Mouse (Mus musculus): Measurements from ENCODE around the gene Ppard.

Ppard gene

GRCm38 (mm10) chr17:28254804-28255203, 22.3 kb downstream of the Ppard start:
- in situ Hi-C loops (cut with MseI, MboI): no loop called here

DNA sequence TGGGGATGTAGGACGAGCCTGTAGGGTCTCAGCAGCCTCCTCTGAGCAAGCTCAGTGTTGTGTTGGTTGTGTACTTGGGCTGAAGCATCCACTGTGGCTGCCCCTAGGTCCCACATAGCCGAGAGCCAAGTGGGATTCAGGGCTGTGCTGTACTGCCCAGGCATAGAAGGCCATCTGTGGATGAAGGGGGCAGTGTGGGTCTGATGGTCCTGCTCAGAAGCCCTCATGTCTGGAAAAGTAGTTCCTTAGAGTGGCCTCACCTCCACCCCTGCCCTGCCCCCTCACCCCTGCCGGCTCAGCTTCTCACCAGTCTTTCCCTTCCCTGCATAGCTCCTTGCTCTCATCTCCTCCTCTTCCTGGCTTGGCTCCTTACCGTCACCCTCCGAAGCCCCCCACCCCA, 23.2 kb downstream of the Ppard start:
- in situ Hi-C loops (cut with MseI, MboI): no loop called here

DNA sequence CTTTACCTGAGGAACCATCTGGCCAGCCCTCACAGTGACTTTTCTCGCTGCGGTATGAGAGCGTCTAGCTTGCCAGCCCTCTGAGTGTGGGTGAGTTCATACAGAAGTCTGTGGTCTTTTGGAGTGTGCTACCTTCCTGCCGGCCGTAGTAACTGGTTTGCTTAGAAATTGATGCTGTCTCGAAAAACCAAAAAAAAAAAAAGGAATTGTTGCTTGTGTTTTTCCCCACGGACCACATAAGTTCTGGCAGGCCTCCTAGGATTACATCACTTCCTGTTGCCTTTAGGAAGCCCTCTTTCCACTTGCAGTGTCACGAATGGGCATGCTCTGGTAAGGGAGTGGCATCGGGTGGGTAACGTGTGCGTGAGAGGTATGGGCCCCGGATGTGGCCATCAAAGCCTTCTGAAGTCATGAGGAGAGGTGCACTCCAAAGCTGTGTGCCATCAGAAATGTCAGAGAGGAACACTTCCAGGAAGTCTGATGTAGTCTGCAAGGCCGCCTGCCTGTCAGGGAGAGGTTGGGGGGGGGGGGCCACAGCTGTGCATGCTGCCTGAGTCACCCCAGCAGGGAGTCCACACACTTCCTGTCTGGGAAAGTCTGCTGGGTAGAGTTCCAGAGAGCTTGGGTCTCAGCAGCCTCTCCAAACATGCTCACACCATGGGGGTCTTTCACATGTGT, 24.3 kb downstream of the Ppard start:
- in situ Hi-C loops (cut with MseI, MboI): no loop called here

DNA sequence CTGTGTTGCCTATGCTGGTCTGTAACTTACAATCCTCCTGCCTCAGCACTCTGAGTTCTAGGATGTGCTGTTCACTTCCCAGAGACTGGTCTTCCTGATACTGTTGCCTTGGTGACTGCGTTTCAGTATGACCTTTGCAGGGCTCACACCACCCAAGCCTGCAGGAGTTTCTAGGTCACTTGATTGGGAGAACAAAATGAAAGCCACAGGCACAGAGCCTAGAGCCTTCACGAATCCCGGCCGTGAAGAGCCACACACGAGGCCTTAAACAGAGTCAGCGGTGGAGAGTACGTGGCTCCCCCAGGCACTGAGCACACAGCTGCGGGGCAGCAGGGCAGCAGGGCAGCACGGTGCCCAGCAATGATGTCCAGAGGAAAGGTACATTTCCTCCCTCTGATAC, 25.8 kb downstream of the Ppard start:
- in situ Hi-C loops (cut with MseI, MboI): no loop called here

DNA sequence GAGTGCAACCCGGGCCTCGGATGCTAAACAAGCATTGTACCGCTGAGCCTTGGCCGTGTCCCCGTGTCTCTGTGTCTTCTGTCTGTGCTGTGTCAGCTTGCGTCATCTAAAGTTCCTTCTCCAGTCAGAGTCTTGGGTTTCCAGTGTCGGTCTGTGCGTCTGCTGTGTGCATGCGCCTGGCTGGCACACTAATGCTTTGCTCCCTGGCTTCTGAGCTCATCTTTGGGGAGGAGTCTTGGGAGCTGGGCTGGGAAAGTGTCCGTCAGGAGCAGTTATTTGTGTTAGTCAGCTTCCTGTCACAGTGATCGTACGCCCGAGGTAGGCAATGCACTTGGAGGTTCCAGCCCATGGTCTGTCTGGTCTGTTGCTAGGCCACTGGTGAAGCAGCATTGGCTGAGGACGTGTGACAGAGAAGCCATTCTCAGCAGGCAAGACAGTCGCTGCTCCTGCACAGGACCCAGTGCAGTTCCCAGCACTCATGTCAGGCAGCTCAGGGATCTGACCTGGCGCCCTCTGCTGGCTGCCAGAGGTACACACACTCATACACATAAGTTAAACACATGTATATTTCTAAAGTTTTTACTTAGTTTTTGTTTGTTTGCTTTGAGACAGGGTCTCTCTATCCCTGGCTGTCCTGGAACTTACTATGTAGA, 27.5 kb downstream of the Ppard start:
- in situ Hi-C loops (cut with MseI, MboI): loop anchor here in 1 of 2 experiments (5.0 kb wide), 1 partner anchor 33 kb away; no protein-coding TSS in a partner anchor

DNA sequence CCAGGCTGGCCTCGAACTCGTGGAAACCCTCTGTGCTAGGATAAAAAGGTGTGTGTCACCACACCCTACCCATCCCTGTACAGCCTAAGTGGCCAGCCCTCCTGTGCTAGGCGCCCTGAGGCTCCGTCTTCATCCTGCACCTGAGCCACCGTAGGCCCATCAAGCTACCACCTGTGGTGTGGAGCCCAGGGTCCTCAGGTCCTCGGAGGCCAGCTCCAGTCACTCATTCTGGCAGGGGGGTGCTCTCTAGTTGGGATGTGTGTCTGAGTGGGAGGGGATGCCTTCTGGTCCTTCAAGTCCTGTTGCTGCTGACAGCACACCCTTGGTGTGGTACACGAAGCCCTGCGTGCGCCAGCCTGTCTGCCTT, 28.0 kb downstream of the Ppard start:
- in situ Hi-C loops (cut with MseI, MboI): loop anchor here in 1 of 2 experiments (5.0 kb wide), 1 partner anchor 33 kb away; no protein-coding TSS in a partner anchor

- in situ Hi-C loops (cut with MseI, MboI): loop anchor here in 1 of 2 experiments (5.0 kb wide), 1 partner anchor 34 kb away; no protein-coding TSS in a partner anchor
These were observed 29.3 kb downstream of the Ppard start for GRCm38 (mm10) chr17:28261795-28262194.

GRCm38 (mm10) chr17:28263181-28263894, 30.8 kb downstream of the Ppard start:
- in situ Hi-C loops (cut with MseI, MboI): loop anchor here in 1 of 2 experiments (5.0 kb wide), 1 partner anchor 36 kb away; no protein-coding TSS in a partner anchor

DNA sequence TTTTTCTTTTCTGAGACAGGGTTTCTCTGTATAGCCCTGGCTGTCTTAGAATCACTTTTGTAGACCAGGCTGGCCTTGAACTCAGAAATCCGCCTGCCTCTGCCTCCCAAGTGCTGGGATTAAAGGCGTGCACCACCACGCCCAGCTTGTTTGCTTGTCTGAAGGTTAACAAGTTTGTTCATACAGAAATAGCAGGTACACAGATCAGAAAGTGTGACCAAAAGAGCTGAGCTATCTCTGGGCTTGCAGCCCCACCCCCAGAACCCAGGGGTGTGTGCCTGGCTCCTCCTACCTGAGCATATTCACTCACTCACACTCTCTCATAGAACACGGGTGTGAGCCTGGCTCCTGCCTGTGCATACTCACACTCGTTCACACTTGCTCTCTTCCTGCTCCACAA, 34.8 kb downstream of the Ppard start:
- in situ Hi-C loops (cut with MseI, MboI): no loop called here

DNA sequence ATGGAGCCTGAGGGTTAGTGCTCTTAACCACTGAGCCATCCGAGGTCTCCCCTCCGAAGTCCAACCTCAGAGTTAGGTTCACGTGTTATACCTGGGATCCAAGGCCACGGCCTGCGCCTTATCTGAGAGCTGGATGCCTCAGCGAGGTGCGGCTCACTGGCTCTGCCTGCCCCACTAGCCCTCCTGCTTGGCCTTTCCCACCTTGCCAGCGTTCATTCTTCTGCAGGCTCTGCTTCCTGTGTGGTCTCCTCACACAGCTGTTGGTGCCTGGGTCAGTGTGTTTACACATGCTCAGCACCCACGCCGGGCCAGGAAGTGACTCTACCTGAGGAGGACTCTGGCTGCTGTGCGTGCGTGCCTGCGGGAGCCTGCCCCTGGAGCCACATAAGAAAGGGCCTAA, 37.7 kb downstream of the Ppard start:
- in situ Hi-C loops (cut with MseI, MboI): no loop called here

GRCm38 (mm10) chr17:28271537-28272266, 39.2 kb downstream of the Ppard start:
- in situ Hi-C loops (cut with MseI, MboI): no loop called here

- in situ Hi-C loops (cut with MseI, MboI): no loop called here
These were observed 39.8 kb downstream of the Ppard start for GRCm38 (mm10) chr17:28272281-28272680.

GRCm38 (mm10) chr17:28272837-28273236, 40.3 kb downstream of the Ppard start:
- in situ Hi-C loops (cut with MseI, MboI): no loop called here

DNA sequence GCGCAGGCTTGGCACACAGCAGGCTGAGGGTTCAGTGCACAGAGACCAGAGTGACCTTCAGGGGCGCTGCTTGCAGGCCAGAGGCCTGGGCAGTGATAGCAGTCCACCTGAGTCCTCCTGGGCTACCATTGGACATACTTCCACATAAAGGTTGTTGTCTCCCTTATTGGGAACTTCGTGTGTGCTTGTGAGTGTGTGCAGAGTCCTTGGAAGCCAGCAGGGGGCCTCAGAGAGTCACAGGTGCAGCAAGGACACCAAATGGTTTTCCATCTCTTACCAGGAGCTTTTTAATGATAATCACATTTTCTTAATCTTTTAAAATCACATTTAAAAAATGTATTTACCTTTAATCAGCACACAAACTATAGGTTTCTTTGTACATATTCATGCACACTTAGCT, 42.2 kb downstream of the Ppard start:
- in situ Hi-C loops (cut with MseI, MboI): no loop called here

DNA sequence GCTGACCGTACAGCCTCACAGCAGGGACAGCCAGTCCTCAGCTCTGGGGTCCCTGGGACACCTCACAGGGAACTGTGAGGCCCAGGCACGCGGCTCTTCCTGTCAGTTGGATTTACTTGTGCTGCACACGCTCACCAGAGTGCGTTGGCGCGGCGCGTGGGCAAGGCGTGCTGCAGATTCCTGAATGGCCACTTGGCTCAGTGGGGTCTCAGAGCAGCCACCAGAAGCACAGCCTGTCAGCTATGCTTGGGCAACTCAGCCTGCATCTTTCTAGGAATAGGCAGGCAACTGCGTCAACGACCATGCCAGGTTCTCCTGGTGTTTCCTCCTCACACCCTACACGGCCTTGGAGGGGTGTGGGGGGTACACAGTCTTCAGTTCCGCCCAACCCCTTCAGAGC, 44.7 kb downstream of the Ppard start:
- in situ Hi-C loops (cut with MseI, MboI): no loop called here

DNA sequence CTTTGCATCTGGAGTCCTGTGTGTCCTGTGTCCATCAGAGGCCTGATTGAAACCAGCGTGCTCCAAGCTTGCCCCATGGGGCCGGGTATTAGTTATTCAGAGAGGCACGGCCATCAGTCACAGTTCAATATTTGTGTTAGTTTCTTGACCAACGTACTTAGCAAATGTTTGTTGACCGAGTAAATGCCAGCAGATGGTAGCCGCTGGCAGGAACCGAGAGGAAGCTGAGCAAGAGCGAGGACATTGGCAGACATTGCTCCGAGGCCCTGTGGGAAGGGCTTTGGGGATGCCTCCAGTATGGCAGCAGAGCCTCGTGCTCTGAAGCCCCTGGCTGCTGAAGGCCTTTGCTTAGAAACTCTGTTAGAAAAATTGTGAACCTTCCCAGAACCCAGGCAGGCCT, 45.2 kb downstream of the Ppard start:
- in situ Hi-C loops (cut with MseI, MboI): no loop called here

GRCm38 (mm10) chr17:28278156-28278555, 45.7 kb downstream of the Ppard start:
- in situ Hi-C loops (cut with MseI, MboI): no loop called here

DNA sequence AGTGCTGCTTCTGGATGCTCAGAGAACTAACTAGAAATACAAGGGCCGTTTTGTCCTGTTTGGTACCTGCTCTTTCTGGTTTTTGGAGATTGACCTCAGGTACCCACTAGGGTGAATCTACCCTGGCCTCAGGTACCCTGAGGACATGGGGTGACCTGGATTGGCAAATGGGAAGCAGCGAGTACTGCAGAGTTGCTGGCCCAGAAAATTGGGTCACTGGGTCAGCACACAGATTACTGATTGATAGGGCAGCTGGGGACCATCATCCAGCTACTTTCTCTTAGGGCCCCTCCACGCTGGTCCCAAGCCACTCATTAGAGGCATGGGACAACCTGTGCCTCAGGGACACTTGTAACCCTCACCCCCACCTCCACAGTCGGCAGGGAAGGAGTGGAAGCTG, 46.7 kb downstream of the Ppard start:
- in situ Hi-C loops (cut with MseI, MboI): no loop called here

DNA sequence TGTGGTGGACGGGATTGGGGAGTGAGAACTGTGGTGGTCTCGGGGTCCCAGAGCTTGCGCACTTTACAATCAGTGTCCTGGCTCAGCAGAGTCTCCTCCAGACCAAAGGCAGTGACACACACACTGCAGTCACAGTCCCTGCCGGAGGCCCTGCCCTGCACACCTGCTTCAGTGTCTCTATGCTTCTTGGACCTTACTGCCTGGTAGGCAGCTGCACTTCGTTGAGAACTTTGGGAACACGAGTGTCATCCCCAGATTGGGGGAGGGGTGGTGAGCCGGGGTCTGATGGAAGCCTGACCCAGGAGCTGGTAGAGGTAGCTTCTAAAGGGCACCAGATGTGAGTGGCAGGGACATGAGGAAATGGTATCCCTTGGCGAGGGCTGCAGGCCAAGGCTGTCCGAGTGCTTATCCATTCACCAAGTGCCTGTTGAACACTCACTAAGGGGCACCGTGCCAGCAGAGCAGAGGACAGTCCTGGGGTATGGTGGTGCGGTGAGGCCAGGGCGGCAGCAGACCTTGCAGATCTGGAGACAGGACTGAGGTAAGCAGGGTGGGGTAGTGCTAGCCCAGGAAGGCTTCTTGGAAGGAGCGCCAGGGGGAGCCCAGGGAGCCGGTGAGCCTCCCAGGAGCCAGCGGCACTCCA, 47.4 kb downstream of the Ppard start:
- in situ Hi-C loops (cut with MseI, MboI): no loop called here

DNA sequence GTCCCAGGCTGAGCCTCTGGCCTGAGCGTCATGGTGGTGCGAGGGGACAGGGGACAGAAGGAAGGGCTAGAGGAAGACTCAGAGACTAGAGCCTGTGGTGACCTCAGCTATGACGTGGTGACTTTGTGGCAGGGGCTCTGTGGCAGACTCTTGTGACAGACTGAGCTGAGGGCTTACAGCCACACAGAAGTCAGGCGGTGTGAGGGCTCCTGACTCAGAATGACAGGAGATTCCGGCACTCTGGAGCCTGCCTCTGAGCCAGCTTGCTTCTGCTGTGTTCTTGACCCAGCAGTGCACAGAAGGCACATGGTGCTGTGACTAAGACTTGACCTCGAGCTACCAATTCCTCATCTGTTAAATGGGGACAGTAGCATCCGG, 47.9 kb downstream of the Ppard start:
- in situ Hi-C loops (cut with MseI, MboI): no loop called here

DNA sequence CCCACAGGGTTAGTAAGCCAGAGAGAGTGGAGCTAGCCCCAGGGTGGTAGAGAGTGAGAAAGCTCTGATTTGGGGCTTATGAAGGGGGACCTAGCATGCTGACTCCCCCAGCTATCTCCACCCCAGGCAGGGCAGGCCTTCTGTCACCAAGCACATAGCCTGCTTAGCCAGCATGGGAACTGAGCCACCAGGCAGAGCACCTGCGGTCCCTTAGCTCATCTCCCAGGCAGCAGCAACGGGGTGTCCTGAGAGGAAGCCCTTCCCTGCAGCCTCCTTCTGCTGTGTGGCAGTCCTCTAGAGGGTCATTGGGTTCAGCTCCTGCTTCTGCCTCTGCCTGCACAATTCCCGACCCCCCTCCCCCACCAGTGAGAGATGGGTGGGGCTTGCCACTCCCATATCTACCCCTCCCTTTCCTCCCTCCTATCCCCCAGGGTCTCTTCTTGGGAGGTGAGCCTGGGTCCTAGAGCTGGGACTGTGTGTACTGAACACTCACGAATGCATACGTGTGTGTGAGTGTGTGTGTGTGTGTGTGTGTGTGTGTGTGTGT, 48.4 kb downstream of the Ppard start:
- in situ Hi-C loops (cut with MseI, MboI): no loop called here
